Mouse (Mus musculus) brain, adult 10 weeks (tissue): ENCODE results near the gene Myo1g. TPM values are rescaled to one million over a fixed set of nuclear protein-coding genes. Genes with fewer than 3 reads are reported as not detected.

ENCODE experiments used
- polyA plus RNA-seq: library from polyadenylated mRNA; stranded (reverse); fragments of 350-450 nt; fragmentation: Illumina TruSeq; extraction: RNeasy Lipid Tissue Mini Kit (QIAGEN cat#74804); gene quantifications from one replicate; pipeline ENCODE4 v1.2.3, GENCODE M21; 2015; ENCODE audit warnings: low read depth, low replicate concordance

The Myo1g gene
- 0.18 TPM for polyA plus RNA-seq

GRCm38 (mm10) chr11:6520507-6521173, at the start of gene Myo1g:
TSS of gene Myo1g (minus strand) at chr11:6520965.

GRCm38 (mm10) chr11:6546205-6547013, 25.6 kb upstream of the Myo1g start, which contains the start of gene Ccm2:
TSS of gene Ccm2 (plus strand) at chr11:6546887.

GRCm38 (mm10) chr11:6475867-6476484, 44.8 kb downstream of the Myo1g start, which contains the start of gene Purb:
TSS of gene Purb (minus strand) at chr11:6475917.

Other genes with a start within 250 kb of the Myo1g start
- 94.1 TPM for gene Tmed4, start 246.1 kb downstream of the Myo1g start, polyA plus RNA-seq
- 163 TPM for gene Ogdh, start 229.3 kb downstream of the Myo1g start, polyA plus RNA-seq
- gene Zmiz2, start 131.9 kb downstream of the Myo1g start, polyA plus RNA-seq, result 132 TPM
- gene Ppia, start 105.5 kb downstream of the Myo1g start, polyA plus RNA-seq, result 3,507 TPM
- gene H2afv, start 76.5 kb downstream of the Myo1g start, polyA plus RNA-seq, result 88.1 TPM
- 168 TPM for gene Purb, start 45.0 kb downstream of the Myo1g start, polyA plus RNA-seq
- 70.4 TPM for gene Ccm2, start 25.9 kb upstream of the Myo1g start, polyA plus RNA-seq
- 50.2 TPM for gene Nacad, start 85.1 kb upstream of the Myo1g start, polyA plus RNA-seq
- 32.2 TPM for gene Tbrg4, start 105.1 kb upstream of the Myo1g start, polyA plus RNA-seq
- not detected for gene Wap, start 117.7 kb upstream of the Myo1g start, polyA plus RNA-seq
- gene Ramp3, start 137.6 kb upstream of the Myo1g start, polyA plus RNA-seq, result 45.2 TPM